Mouse (Mus musculus): ENCODE results near the gene Dmrtb1.

- no peak for TF ChIP-seq GATA1 (IDR thresholded peaks at IDR 0.05; ENCODE audit: borderline replicate concordance, low read length)
- no peak for TF ChIP-seq FLI1 (IDR thresholded peaks at IDR 0.05; ENCODE audit: low read length)
Observed at GRCm38 (mm10) chr4:107653280-107653643, 30.8 kb downstream of the Dmrtb1 start.

All from megakaryocyte, embryonic 14.5 days (primary cell).